In genomic region chr8:83049171-83049601, GRCm38 (mm10) we compare ENCODE assay signal across 8 mouse cellular contexts.
DNase-seq lines count a peak whose midpoint lies in the region; ATAC-seq and TF ChIP-seq lines count a peak whose summit lies in the region.
"Had no signal": no experiment of that assay in that cellular context is flagged by ENCODE, and none has a peak within 500 bp of the region (broad histone marks: within the 10 kb centered on the region; RNA-seq: fewer than 3 reads in every experiment).

No protein-coding gene starts in this region.

- H3K4me1 ChIP-seq in embryonic facial prominence, embryonic 12.5 days = peaks cover 26% of the 10 kb centered on the region
- peaks cover 11% of the 10 kb centered on the region for H3K4me1 ChIP-seq in midbrain, embryonic 11.5 days (ENCODE audit: control insufficient read depth, insufficient read depth, low read length)
- H3K4me1 ChIP-seq in cerebellum, adult 2 months (ENCODE audit: control insufficient read depth, insufficient read depth, low read length) = 0 out of 2 replicates have a peak, but pooled peaks cover 3% of the 10 kb centered on the region
- no peaks in the 10 kb centered on the region for H3K4me1 ChIP-seq in liver, embryonic 11.5 days (replicated peaks; ENCODE audit: control insufficient read depth, insufficient read depth, low read length)

- no peak overlapping the region for H3K4me3 ChIP-seq in embryonic facial prominence, embryonic 12.5 days
- no peak overlapping the region for H3K4me3 ChIP-seq in midbrain, embryonic 11.5 days (ENCODE audit: low read depth, low read length)
- H3K4me3 ChIP-seq in cerebellum, adult 2 months (replicated peaks; ENCODE audit: insufficient read depth, low read depth, low read length) = no peak overlapping the region
- no peak overlapping the region for H3K4me3 ChIP-seq in liver, embryonic 11.5 days (ENCODE audit: low read depth, low read length)

- 11% methylated on average over 7 of the region's 7 CpGs for WGBS in embryonic facial prominence, embryonic 12.5 days
- 33% methylated on average over 7 of the region's 7 CpGs for WGBS in midbrain, embryonic 11.5 days
- 30% methylated on average over 7 of the region's 7 CpGs for WGBS in cerebellum, adult 2 months
- WGBS in liver, embryonic 11.5 days = 68% methylated on average over 7 of the region's 7 CpGs

- TF ChIP-seq POLR2A in cerebellum, adult 2 months (IDR thresholded peaks at IDR 0.05; ENCODE audit: borderline replicate concordance, insufficient read depth, low read length) = no peak

- peak overlapping the region; percentile 80 for H3K27ac ChIP-seq in embryonic facial prominence, embryonic 12.5 days
- peak overlapping the region; percentile 17 for H3K27ac ChIP-seq in midbrain, embryonic 11.5 days (ENCODE audit: low read depth, low read length)
- no peak overlapping the region for H3K27ac ChIP-seq in cerebellum, adult 2 months (ENCODE audit: insufficient read depth, low read length)
- H3K27ac ChIP-seq in liver, embryonic 11.5 days (ENCODE audit: low read depth, low read length) = no peak overlapping the region

- intact Hi-C loops in heart, postnatal 25 days (cut with DNase I) = no loop called here

- no peak overlapping the region for H3K9ac ChIP-seq in embryonic facial prominence, embryonic 12.5 days
- peak overlapping the region; percentile 24; the same call in 1 of the 2 replicates for H3K9ac ChIP-seq in midbrain, embryonic 11.5 days (ENCODE audit: low read length)
- no peak overlapping the region for H3K9ac ChIP-seq in liver, embryonic 11.5 days (ENCODE audit: low read depth, low read length)

- no peaks in the 10 kb centered on the region for H3K27me3 ChIP-seq in embryonic facial prominence, embryonic 12.5 days
- no peaks in the 10 kb centered on the region for H3K27me3 ChIP-seq in midbrain, embryonic 11.5 days (ENCODE audit: control insufficient read depth, insufficient read depth, low read length)
- H3K27me3 ChIP-seq in cerebellum, adult 2 months (ENCODE audit: control insufficient read depth, insufficient read depth, low read length) = no peaks in the 10 kb centered on the region
- H3K27me3 ChIP-seq in liver, embryonic 11.5 days (replicated peaks; ENCODE audit: control insufficient read depth, insufficient read depth, low read length) = no peaks in the 10 kb centered on the region

- DNase-seq in embryo, embryonic 10 days (ENCODE audit: low spot score) = peak; percentile 47
- DNase-seq in heart, postnatal 25 days (ENCODE audit: low spot score) = peak; percentile 33
- DNase-seq in midbrain, embryonic 11.5 days (ENCODE audit: low spot score, missing footprints) = peak; percentile 89
- DNase-seq in spleen, postnatal 10 days (ENCODE audit: low spot score in 2 of 2) = no peak
- no peak for DNase-seq in cerebellum, adult 2 months
- no peak for DNase-seq in liver, embryonic 11.5 days (ENCODE audit: low spot score)
- DNase-seq: adrenal gland, postnatal 25 days had no signal

- no peak for TF ChIP-seq CTCF in cerebellum, adult 2 months (IDR thresholded peaks at IDR 0.05; ENCODE audit: borderline replicate concordance, insufficient read depth, low read depth, low read length)

- H3K4me2 ChIP-seq in embryonic facial prominence, embryonic 12.5 days (replicated peaks) = peak overlapping the region; percentile 7; the same call in 1 of the 2 replicates
- H3K4me2 ChIP-seq in midbrain, embryonic 11.5 days = no peak overlapping the region
- H3K4me2 ChIP-seq in liver, embryonic 11.5 days = no peak overlapping the region

- no peaks in the 10 kb centered on the region for H3K9me3 ChIP-seq in embryonic facial prominence, embryonic 12.5 days
- H3K9me3 ChIP-seq in midbrain, embryonic 11.5 days (ENCODE audit: control insufficient read depth, low read length) = no peaks in the 10 kb centered on the region
- H3K9me3 ChIP-seq in liver, embryonic 11.5 days (ENCODE audit: control insufficient read depth, low read length) = no peaks in the 10 kb centered on the region

- peak; percentile 65; the same call in 1 of the 2 replicates for ATAC-seq in embryonic facial prominence, embryonic 12.5 days (ENCODE audit: insufficient number of reproducible peaks, insufficient read depth, low FRiP score, low TSS enrichment)
- peak; percentile 66 for ATAC-seq in midbrain, embryonic 11.5 days (ENCODE audit: low FRiP score)
- no peak for ATAC-seq in liver, embryonic 11.5 days (replicated peaks; ENCODE audit: low FRiP score)

- no peaks in the 10 kb centered on the region for H3K36me3 ChIP-seq in embryonic facial prominence, embryonic 12.5 days
- H3K36me3 ChIP-seq in midbrain, embryonic 11.5 days (ENCODE audit: control insufficient read depth, insufficient read depth, low read length) = no peaks in the 10 kb centered on the region
- no peaks in the 10 kb centered on the region for H3K36me3 ChIP-seq in liver, embryonic 11.5 days (ENCODE audit: control insufficient read depth, insufficient read depth, low read length)

Comparison
In these comparisons a context has a peak if more than half of its experiments do, and no peak if none do; other contexts are left out.
1. DNase-seq: peak in embryo, embryonic 10 days (single experiment), heart, postnatal 25 days (single experiment) and midbrain, embryonic 11.5 days (single experiment); none in spleen, postnatal 10 days (0 of 2), cerebellum, adult 2 months (0 of 2) and liver, embryonic 11.5 days (single experiment).
2. H3K27ac ChIP-seq: peak in embryonic facial prominence, embryonic 12.5 days (single experiment) and midbrain, embryonic 11.5 days (single experiment); none in cerebellum, adult 2 months (single experiment) and liver, embryonic 11.5 days (single experiment).